Mouse (Mus musculus): ENCODE measurements around the gene Cfi. TPM values are rescaled to one million over a fixed set of nuclear protein-coding genes. Genes with fewer than 3 reads are reported as not detected.

Gene Cfi
- polyA plus RNA-seq, 1 experiment, result not detected

DNA sequence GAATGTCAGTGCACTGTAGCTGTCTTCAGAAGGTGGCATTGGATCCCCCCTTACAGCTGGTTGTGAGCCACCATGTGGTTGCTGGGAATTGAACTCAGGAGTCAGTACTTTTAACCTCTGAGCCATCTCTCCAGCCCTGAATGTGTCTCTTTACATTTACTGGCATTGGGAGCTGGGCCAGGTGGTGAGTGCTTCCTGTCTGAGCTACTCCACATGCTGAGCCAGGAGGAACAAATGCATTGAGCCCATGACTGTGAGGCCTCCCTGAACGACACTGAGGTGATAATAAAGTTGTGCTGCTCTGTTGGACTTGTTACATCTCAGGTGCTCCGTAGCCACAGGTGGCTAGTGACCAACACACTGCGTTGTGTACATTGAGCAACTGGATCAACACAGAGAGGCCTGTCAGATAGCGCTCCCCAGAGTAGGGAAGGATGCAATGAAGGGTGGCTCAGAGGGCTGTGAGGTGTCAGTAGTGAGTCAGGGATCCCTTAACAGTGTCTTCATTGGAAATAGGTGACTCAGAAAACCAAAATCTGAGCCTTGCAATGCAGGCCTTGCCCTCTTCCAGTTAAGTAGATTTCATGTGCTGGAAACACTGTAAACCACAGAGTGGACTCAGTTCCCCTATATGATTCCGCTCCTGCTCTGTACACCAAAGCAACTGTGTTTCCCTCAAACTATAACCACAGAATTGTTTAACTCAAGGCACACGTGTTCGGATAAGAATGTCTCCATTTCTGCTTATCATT is 68.9 kb downstream of the Cfi start:
- Histone ChIP-seq H3K27ac (ENCODE audit: insufficient read depth, low read length) (no peak overlapping the region), H3K4me1 (ENCODE audit: control insufficient read depth, insufficient read depth, low read length) (peaks cover 3% of the 10 kb centered on the region; the same call in 1 of the 2 replicates), H3K4me3 (ENCODE audit: insufficient read depth, low read length) (no peak overlapping the region)
- no peak for TF ChIP-seq POLR2A (IDR thresholded peaks at IDR 0.05; ENCODE audit: low read depth, low read length)
- no peak for TF ChIP-seq CTCF (IDR thresholded peaks at IDR 0.05; ENCODE audit: borderline replicate concordance, insufficient read depth, low read length)

DNA sequence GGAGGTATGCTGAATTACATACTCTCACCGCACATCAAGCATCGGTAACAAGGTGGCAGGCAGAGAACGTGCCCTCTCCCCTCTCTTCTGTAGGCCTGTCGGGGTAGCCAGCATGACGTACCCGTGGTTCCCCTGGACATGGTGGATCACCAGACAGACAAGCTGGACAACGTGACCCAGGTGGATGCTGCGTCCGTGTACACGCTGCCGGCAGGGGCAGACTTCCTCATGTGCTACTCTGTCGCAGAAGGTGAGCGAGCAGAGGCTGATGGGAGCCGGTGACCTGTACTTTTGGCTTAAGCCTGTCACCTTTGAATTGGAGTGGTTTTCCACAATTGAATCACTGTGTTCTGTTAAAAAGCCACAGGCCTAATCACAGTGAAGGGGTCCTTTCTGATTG is 76.3 kb downstream of the Cfi start:
- Histone ChIP-seq H3K4me3 (ENCODE audit: insufficient read depth, low read length) (no peak overlapping the region), H3K27ac (ENCODE audit: insufficient read depth, low read length) (no peak overlapping the region), H3K4me1 (ENCODE audit: control insufficient read depth, insufficient read depth, low read length) (peaks cover 2% of the 10 kb centered on the region; the same call in 1 of the 2 replicates)
- no peak for TF ChIP-seq CTCF (IDR thresholded peaks at IDR 0.05; ENCODE audit: borderline replicate concordance, insufficient read depth, low read length)
- no peak for TF ChIP-seq POLR2A (IDR thresholded peaks at IDR 0.05; ENCODE audit: low read depth, low read length)

- Histone ChIP-seq H3K4me3 (ENCODE audit: insufficient read depth, low read length) (no peak overlapping the region), H3K27ac (ENCODE audit: insufficient read depth, low read length) (no peak overlapping the region), H3K4me1 (ENCODE audit: control insufficient read depth, insufficient read depth, low read length) (peaks cover 2% of the 10 kb centered on the region; the same call in 1 of the 2 replicates)
- no peak for TF ChIP-seq CTCF (IDR thresholded peaks at IDR 0.05; ENCODE audit: borderline replicate concordance, insufficient read depth, low read length)
- TF ChIP-seq POLR2A (IDR thresholded peaks at IDR 0.05; ENCODE audit: low read depth, low read length), result no peak
Observed at GRCm38 (mm10) chr3:129913241-129913640, 77.6 kb downstream of the Cfi start.

DNA sequence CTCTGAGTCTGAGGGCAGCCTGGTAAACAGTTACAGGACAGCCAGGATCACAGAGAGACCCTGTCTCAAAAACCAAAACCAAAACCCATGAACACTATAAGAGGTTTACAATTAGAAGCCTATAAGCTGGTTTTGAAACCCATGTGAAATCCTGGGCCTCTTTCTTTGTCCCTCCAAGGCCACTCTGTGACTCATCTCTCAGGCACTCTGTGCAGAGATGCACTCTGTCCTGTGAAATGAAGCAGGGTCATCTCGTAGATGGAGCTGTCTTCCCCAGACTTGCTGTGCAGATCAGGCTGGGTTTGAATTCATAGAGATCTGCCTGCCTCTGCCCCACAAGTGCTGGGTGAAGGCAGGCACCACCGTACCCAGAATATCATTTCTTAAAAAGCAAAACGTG is 81.7 kb downstream of the Cfi start:
- TF ChIP-seq CTCF (IDR thresholded peaks at IDR 0.05; ENCODE audit: borderline replicate concordance, insufficient read depth, low read length), result no peak
- H3K4me1 ChIP-seq (ENCODE audit: control insufficient read depth, insufficient read depth, low read length), result peaks cover 2% of the 10 kb centered on the region; the same call in 1 of the 2 replicates
- no peak overlapping the region for H3K4me3 ChIP-seq (ENCODE audit: insufficient read depth, low read length)
- no peak overlapping the region for H3K27ac ChIP-seq (ENCODE audit: insufficient read depth, low read length)

DNA sequence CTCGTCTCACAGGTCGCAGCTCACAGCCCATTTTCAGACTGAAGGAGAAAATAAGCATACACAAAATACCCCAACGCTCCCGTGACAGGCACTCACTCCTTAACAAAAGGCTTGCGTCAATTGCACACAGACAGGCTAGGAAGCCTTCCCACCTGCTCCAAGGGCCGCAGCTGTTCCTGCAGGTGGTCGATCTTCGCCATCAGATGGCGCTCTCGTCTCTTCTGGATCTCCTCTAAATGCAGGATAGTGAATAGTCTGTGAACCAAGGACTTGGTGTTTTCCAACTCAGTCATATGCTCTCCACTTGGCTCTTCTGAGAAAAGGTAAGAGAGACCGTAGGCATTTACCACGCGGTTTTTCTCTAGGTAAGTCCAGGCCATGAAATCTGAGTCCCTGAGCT is 82.8 kb downstream of the Cfi start:
- Histone ChIP-seq H3K4me3 (ENCODE audit: insufficient read depth, low read length) (no peak overlapping the region), H3K4me1 (ENCODE audit: control insufficient read depth, insufficient read depth, low read length) (peaks cover 2% of the 10 kb centered on the region; the same call in 1 of the 2 replicates), H3K27ac (ENCODE audit: insufficient read depth, low read length) (no peak overlapping the region)
- peak; percentile 62; the same call in 1 of the 2 replicates for TF ChIP-seq CTCF (IDR thresholded peaks at IDR 0.05; ENCODE audit: borderline replicate concordance, insufficient read depth, low read length)
- TF ChIP-seq POLR2A (IDR thresholded peaks at IDR 0.05; ENCODE audit: low read depth, low read length), result no peak

DNA sequence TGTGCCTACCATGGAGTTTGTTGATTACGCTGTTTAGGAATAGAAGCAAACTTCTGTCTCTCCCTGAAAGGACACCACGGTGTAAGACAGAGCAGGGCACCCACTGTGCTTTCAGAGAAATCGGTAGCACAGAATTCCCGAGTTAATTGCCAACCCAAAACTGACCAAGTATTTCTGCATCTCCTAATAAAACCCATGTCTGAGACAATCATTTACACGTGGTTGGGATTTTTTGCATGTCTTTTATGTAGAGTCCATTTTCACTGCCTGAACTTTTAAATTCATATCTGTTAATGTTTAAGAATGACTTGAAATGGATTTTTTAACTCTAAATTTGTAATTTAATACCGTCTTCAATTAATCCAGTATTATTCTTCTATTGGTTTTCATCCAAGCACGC is 87.9 kb downstream of the Cfi start:
- TF ChIP-seq POLR2A (IDR thresholded peaks at IDR 0.05; ENCODE audit: low read depth, low read length) (no peak), CTCF (IDR thresholded peaks at IDR 0.05; ENCODE audit: borderline replicate concordance, insufficient read depth, low read length) (no peak)
- H3K4me1 ChIP-seq (ENCODE audit: control insufficient read depth, insufficient read depth, low read length), result no peaks in the 10 kb centered on the region
- no peak overlapping the region for H3K27ac ChIP-seq (ENCODE audit: insufficient read depth, low read length)
- H3K4me3 ChIP-seq (ENCODE audit: insufficient read depth, low read length), result no peak overlapping the region

Other genes starting within 250 kb of the Cfi start
- gene Egf, start 80.6 kb upstream of the Cfi start, polyA plus RNA-seq (2011; ENCODE audit: insufficient read length, low read depth, missing spikeins), result 1.3 and 1.6 TPM in 2 replicates
- not detected in 2 replicates for gene Lrit3, start 31.9 kb upstream of the Cfi start, polyA plus RNA-seq (2011; ENCODE audit: insufficient read length, low read depth, missing spikeins)
- 0.46 and 0.55 TPM in 2 replicates for gene Rrh, start 13.3 kb upstream of the Cfi start, polyA plus RNA-seq (2011; ENCODE audit: insufficient read length, low read depth, missing spikeins)
- 62.6 and 80.7 TPM in 2 replicates for gene Gar1, start 4.5 kb upstream of the Cfi start, polyA plus RNA-seq (2011; ENCODE audit: insufficient read length, low read depth, missing spikeins)
- 21.1 and 30.5 TPM in 2 replicates for gene Pla2g12a, start 42.7 kb downstream of the Cfi start, polyA plus RNA-seq (2011; ENCODE audit: insufficient read length, low read depth, missing spikeins)
- 21.5 and 27.9 TPM in 2 replicates for gene Casp6, start 65.5 kb downstream of the Cfi start, polyA plus RNA-seq (2011; ENCODE audit: insufficient read length, low read depth, missing spikeins)
- gene Mcub, start 134.3 kb downstream of the Cfi start, polyA plus RNA-seq (2011; ENCODE audit: insufficient read length, low read depth, missing spikeins), result 33.7 and 55.3 TPM in 2 replicates
- gene Sec24b, start 225.7 kb downstream of the Cfi start, polyA plus RNA-seq (2011; ENCODE audit: insufficient read length, low read depth, missing spikeins), result 87.1 and 98.3 TPM in 2 replicates